Mouse (Mus musculus): ENCODE results near the gene Abcc3.

Gene Abcc3

GRCm38 (mm10) chr11:94351094-94351493 is 41.7 kb downstream of the Abcc3 start:
- DNase-seq (ENCODE audit: low read depth, low spot score): no peak

DNA sequence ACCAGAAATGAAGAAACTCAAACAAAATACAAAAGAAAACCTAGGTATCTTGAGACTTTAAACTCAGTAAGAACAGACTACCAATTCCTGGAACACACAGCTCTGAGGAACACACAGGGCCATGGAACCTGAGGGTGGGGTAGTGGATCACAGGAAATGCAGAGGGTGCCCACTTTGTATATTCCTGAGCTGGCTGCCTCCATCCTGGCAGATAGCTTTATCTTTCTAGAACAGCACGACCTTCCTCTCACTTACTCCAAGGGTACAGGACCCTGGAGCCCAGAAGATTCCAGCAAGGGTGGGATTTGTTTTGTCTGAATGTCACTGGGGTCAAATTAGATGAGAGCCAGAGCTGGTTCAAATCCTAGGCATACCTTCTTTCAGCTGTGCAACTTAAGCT is 42.5 kb downstream of the Abcc3 start:
- no peak for DNase-seq (ENCODE audit: low read depth, low spot score)

GRCm38 (mm10) chr11:94349839-94350238 is 43.0 kb downstream of the Abcc3 start:
- no peak for DNase-seq (ENCODE audit: low read depth, low spot score)

GRCm38 (mm10) chr11:94347063-94347575 is 45.7 kb downstream of the Abcc3 start:
- no peak for DNase-seq (ENCODE audit: low read depth, low spot score)

GRCm38 (mm10) chr11:94346611-94347010 is 46.2 kb downstream of the Abcc3 start:
- DNase-seq (ENCODE audit: low read depth, low spot score): no peak

GRCm38 (mm10) chr11:94345926-94346325 is 46.9 kb downstream of the Abcc3 start:
- no peak for DNase-seq (ENCODE audit: low read depth, low spot score)

DNA sequence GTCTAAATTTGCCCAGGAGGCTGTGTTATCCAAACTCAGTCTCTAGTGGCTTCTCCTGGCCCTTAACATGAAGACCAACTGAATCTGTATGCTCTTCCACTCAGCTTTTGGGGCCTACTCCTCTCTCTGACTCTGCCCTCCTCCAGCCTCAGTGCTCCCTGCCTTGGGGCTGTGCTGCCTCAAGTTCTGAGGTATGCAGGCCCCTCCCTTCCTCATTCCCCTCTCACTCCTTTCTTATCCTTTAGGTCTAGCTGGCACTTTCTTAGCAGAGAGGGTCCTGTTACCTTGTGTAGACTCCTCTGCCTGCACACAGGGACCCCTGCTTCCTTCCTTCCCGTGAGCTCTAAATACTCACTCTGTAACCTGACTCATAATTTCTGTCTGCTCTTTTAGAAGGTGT is 48.3 kb downstream of the Abcc3 start:
- DNase-seq (ENCODE audit: low read depth, low spot score): peak; percentile 18

DNA sequence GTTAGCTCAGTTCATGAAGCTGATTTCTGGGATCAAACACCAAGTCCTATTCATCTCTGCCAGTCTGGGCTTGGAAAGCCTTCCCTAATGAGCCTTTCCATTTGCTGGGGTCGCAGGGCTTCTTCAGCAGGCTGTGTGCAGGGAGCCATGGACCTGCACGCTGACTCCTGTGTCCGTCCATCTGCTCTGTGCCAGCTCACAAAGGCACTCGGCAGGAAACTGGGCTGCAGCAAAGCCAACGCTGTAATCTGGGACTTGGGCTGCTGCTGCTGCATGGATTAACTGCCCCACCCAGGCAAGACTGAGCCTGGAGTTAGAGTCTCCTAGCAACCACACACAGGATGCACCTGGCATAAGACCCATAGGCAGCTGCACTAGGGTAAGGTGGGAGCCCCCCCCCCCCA is 48.8 kb downstream of the Abcc3 start:
- DNase-seq (ENCODE audit: low read depth, low spot score): no peak

GRCm38 (mm10) chr11:94342114-94342905 is 50.5 kb downstream of the Abcc3 start:
- no peak for DNase-seq (ENCODE audit: low read depth, low spot score)

DNA sequence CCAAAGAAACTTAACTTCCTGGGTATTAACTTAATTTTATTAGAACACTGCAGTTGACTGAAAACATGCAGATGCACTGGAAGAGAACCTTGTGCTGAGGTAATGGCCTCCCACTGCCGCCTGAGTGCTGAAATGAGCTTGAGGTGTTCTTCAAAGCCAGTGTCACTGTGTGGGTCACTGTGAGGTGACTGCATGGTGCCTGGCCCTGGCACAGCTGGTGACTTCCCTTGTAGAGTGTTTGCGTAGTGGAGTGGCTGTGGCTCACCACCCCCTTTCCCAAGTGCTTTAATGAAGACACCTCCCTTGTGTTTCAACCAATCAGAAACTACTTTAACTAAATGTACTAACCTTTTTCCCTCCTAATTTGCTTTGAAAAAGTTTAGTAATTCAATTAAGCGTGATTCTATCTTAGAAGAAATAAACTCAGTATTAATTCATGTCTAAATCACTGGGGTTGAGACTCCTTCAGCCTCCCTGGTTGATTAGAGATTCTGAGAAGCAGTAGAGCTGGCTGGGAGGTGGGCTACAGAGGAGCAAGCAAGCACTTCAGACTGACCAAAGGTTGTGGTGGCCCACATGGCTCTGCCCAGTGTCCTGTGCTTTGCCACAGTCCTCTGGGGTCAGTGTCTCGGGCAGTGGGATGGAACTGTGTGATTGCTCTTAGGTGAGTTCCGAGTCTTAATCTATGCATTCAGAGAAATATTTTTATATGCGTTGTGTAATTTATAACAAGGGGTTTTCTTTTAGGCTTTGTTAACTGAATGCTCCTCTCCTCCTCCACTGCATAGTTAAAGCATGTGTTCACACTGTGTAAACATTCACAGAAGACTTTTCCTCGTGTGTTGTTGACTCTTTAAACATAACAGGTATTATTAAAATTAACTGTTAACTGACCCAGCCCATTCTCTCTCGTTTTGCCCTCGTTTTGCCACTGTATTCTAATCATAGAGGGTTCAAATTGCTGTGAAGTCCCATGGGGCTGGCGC is 51.6 kb downstream of the Abcc3 start:
- no peak for DNase-seq (ENCODE audit: low read depth, low spot score)

- DNase-seq (ENCODE audit: low read depth, low spot score): peak; percentile 81
Measured at GRCm38 (mm10) chr11:94339732-94340585, 52.8 kb downstream of the Abcc3 start.

- no peak for DNase-seq (ENCODE audit: low read depth, low spot score)
Measured at GRCm38 (mm10) chr11:94338347-94338746, 54.5 kb downstream of the Abcc3 start.

DNA sequence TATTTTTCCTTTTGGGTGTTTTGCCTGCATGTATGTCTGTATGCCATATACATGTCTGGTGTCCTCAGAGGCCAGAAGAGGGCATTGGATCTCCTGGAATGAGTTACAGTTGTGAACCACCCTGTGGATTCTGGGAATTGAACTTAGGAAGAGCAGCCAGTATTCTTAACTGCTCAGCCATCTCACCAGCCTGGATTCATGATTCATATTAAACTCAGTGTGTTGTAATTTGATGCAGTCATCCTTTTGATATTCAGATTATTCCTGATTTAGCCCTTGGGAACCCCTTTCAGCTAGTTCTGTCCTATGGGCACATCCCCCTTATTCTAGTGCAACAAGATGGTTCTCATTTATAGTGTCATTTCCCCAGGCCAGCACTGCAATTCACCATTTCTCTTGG is 56.2 kb downstream of the Abcc3 start:
- DNase-seq (ENCODE audit: low read depth, low spot score): no peak

- DNase-seq (ENCODE audit: low read depth, low spot score): no peak
Measured at GRCm38 (mm10) chr11:94334386-94334968, 58.3 kb downstream of the Abcc3 start.

- no peak for DNase-seq (ENCODE audit: low read depth, low spot score)
Measured at GRCm38 (mm10) chr11:94332726-94333125, 60.1 kb downstream of the Abcc3 start.

- DNase-seq (ENCODE audit: low read depth, low spot score): no peak
Measured at GRCm38 (mm10) chr11:94330211-94330610, 62.6 kb downstream of the Abcc3 start.

GRCm38 (mm10) chr11:94329270-94329891 is 63.4 kb downstream of the Abcc3 start:
- peak; percentile 66 for DNase-seq (ENCODE audit: low read depth, low spot score)

GRCm38 (mm10) chr11:94328644-94329025 is 64.2 kb downstream of the Abcc3 start:
- no peak for DNase-seq (ENCODE audit: low read depth, low spot score)

GRCm38 (mm10) chr11:94327693-94328643 is 64.8 kb downstream of the Abcc3 start, which contains the start of gene Ankrd40:
TSS of gene Ankrd40 (plus strand) at chr11:94328001.
- DNase-seq (ENCODE audit: low read depth, low spot score): peak; percentile 96

All from ZHBTc4 (cell line).